Mouse (Mus musculus) testis, adult 2 months (tissue): ENCODE data around the gene Rbms1. TPM values are rescaled to one million over a fixed set of nuclear protein-coding genes. Genes with fewer than 3 reads are reported as not detected.

ENCODE experiments used
- H3K27ac ChIP-seq: fragments of 200-500 bp; 2 replicates; pipeline ENCODE4 v1.5.1; 2012; ENCODE audit warnings: low read depth, low read length; ENCODE audit not compliant: control insufficient read depth, insufficient read depth
- H3K27me3 ChIP-seq: fragments of 200-500 bp; 2 replicates; pipeline ENCODE4 v1.6.1; 2012; ENCODE audit warnings: mild to moderate bottlenecking, low read length, moderate library complexity; ENCODE audit not compliant: control insufficient read depth, insufficient read depth
- H3K36me3 ChIP-seq: fragments of 200-500 bp; 2 replicates; pipeline ENCODE4 v1.6.1; 2012; ENCODE audit warnings: mild to moderate bottlenecking, low read length; ENCODE audit not compliant: control insufficient read depth, insufficient read depth
- H3K4me1 ChIP-seq: fragments of 200-500 bp; 2 replicates; pipeline ENCODE4 v1.6.1; 2012; ENCODE audit warnings: low read length; ENCODE audit not compliant: control insufficient read depth, insufficient read depth
- H3K4me3 ChIP-seq: fragments of 200-500 bp; 2 replicates; pipeline ENCODE4 v1.5.1; 2012; ENCODE audit warnings: low read depth, mild to moderate bottlenecking, low read length, moderate library complexity, mixed read lengths; ENCODE audit not compliant: control insufficient read depth
- CTCF ChIP-seq: fragments of 200-500 bp; IDR thresholded peaks from 2 replicates; pipeline ENCODE4 v1.5.1; 2012; ENCODE audit warnings: low read depth, mild to moderate bottlenecking, inconsistent platforms, low read length, moderate library complexity; ENCODE audit not compliant: control insufficient read depth, insufficient read depth, insufficient replicate concordance
- POLR2A ChIP-seq: fragments of 200-500 bp; IDR thresholded peaks from 2 replicates; pipeline ENCODE4 v1.6.1; 2012; ENCODE audit warnings: low read depth, mild to moderate bottlenecking, inconsistent platforms, low read length, moderate library complexity; ENCODE audit not compliant: control insufficient read depth
- polyA plus RNA-seq: library from polyadenylated mRNA; depleted of rRNA; stranded (reverse); fragments of >200 nt; gene quantifications from 2 replicates; pipeline ENCODE4 v1.2.3, GENCODE M21; 2012; rRNA removed

The Rbms1 gene
- 284 and 297 TPM in 2 replicates for polyA plus RNA-seq

GRCm38 (mm10) chr2:60962671-60963421 is at the start of gene Rbms1:
Gene Rbms1 (minus strand): TSS chr2:60963192.
- TF ChIP-seq POLR2A: no peak
- peak within 1 kb of the TSS; percentile 77 for H3K4me3 ChIP-seq
- H3K27ac ChIP-seq: peak within 1 kb of the TSS; percentile 70
- peaks cover 4% of the 10 kb centered on the region; the same call in 1 of the 2 replicates for H3K4me1 ChIP-seq
- H3K27me3 ChIP-seq: no peaks in the 10 kb centered on the region; the same call in 1 of the 2 replicates
- no peaks in the 10 kb centered on the region for H3K36me3 ChIP-seq

GRCm38 (mm10) chr2:61012249-61012828 is 49.3 kb upstream of the Rbms1 start:
- Histone ChIP-seq H3K27ac (no peak overlapping the region), H3K27me3 (no peaks in the 10 kb centered on the region), H3K36me3 (no peaks in the 10 kb centered on the region), H3K4me3 (no peak overlapping the region), H3K4me1 (no peaks in the 10 kb centered on the region)
- TF ChIP-seq POLR2A (no peak), CTCF (no peak)

GRCm38 (mm10) chr2:60986286-60986685 is 23.3 kb upstream of the Rbms1 start:
- Histone ChIP-seq H3K36me3 (no peaks in the 10 kb centered on the region), H3K27me3 (no peaks in the 10 kb centered on the region), H3K4me3 (no peak overlapping the region), H3K27ac (no peak overlapping the region), H3K4me1 (no peaks in the 10 kb centered on the region)
- TF ChIP-seq POLR2A (no peak), CTCF (no peak)

GRCm38 (mm10) chr2:60978538-60979313 is 15.7 kb upstream of the Rbms1 start:
- no peak overlapping the region for H3K4me3 ChIP-seq
- H3K36me3 ChIP-seq: no peaks in the 10 kb centered on the region
- no peak overlapping the region for H3K27ac ChIP-seq
- no peaks in the 10 kb centered on the region for H3K4me1 ChIP-seq
- TF ChIP-seq POLR2A (no peak), CTCF (no peak)
- H3K27me3 ChIP-seq: no peaks in the 10 kb centered on the region

GRCm38 (mm10) chr2:60972189-60972814 is 9.3 kb upstream of the Rbms1 start:
- no peak overlapping the region for H3K4me3 ChIP-seq
- no peak for TF ChIP-seq POLR2A
- H3K27ac ChIP-seq: no peak overlapping the region
- no peaks in the 10 kb centered on the region for H3K4me1 ChIP-seq
- no peaks in the 10 kb centered on the region for H3K36me3 ChIP-seq
- no peaks in the 10 kb centered on the region for H3K27me3 ChIP-seq

- TF ChIP-seq POLR2A (no peak), CTCF (no peak)
- Histone ChIP-seq H3K4me3 (peak overlapping the region; percentile 77), H3K27me3 (no peaks in the 10 kb centered on the region; the same call in 1 of the 2 replicates), H3K36me3 (no peaks in the 10 kb centered on the region), H3K27ac (0 out of 2 replicates have a peak overlapping the region, but pooled peaks have one; percentile 70), H3K4me1 (peaks cover 4% of the 10 kb centered on the region; the same call in 1 of the 2 replicates)
These were observed 624 bp upstream of the Rbms1 start for GRCm38 (mm10) chr2:60963616-60964015.
